Mouse (Mus musculus) forebrain, embryonic 10.5 days (tissue): Measurements from ENCODE around the gene Nedd9. TPM values are rescaled to one million over a fixed set of nuclear protein-coding genes. Genes with fewer than 3 reads are reported as not detected.

Source experiments
- DNase-seq: peaks from one replicate; pipeline ENCODE4 v3.0.0-alpha.2; 2017; ENCODE audit warnings: low spot score; ENCODE audit errors: extremely low spot score
- H3K27ac ChIP-seq: fragments of 300-500 bp; sonication (generic); 2 replicates; pipeline ENCODE4 v1.5.1; 2016; ENCODE audit warnings: mild to moderate bottlenecking
- H3K27me3 ChIP-seq: fragments of 300-500 bp; sonication (generic); 2 replicates; pipeline ENCODE4 v1.6.1; 2016; ENCODE audit warnings: mild to moderate bottlenecking; ENCODE audit not compliant: poor library complexity, severe bottlenecking
- H3K36me3 ChIP-seq: fragments of 300-500 bp; sonication (generic); replicated peaks from 2 replicates; pipeline ENCODE4 v1.6.1; 2016; ENCODE audit warnings: mild to moderate bottlenecking, moderate library complexity
- H3K4me1 ChIP-seq: fragments of 300-500 bp; sonication (generic); 2 replicates; pipeline ENCODE4 v1.6.1; 2016
- H3K4me3 ChIP-seq: fragments of 300-500 bp; sonication (generic); 2 replicates; pipeline ENCODE4 v1.5.1; 2016; ENCODE audit warnings: mild to moderate bottlenecking, moderate library complexity
- H3K9me3 ChIP-seq: fragments of 300-500 bp; sonication (generic); 2 replicates; pipeline ENCODE4 v1.6.1; 2016; ENCODE audit warnings: mild to moderate bottlenecking, moderate library complexity
- WGBS: fragments of 180-500 bp; shearing (Covaris S2); methylation state at CpG from one replicate; pipeline ENCODE4 v1.1.7; 2016; 5-methylcytosine and 5-hydroxymethylcytosine counted together
- polyA plus RNA-seq: library from polyadenylated mRNA; unstranded; fragments of >200 nt; fragmentation: Nextera tagmentation; extraction: Ambion mirVana; gene quantifications from 2 replicates; pipeline ENCODE4 v1.2.1, GENCODE M21; 2016

Gene Nedd9
- polyA plus RNA-seq, 1 experiment from 2014 or later = 18.4 TPM

DNA sequence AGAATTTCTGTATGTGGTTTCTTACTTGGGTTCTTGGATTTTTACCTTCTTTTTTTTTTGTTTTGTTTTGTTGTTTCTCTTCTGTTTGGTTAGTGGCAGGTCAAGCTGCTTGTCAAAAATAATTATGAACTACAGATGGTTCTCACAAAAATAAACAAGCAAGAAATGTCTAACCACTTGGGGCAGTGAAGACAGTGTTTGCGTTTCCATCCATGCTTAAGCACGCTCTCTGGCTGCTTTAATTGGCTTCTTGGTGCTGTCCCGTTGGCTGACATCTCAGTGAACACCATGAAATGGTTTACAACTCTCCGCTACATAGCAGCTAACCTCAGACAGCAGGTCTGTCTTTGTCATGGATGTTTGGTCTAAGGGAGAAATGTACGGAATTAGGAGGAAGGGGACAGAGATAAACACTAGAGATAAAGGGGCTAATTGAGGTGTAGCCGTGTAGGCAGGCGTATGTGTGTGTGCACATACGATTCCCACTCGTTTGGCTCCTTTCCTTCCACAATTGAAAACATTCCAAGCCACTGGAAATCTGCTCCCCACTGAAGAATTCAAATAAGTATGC, 2.6 kb upstream of the Nedd9 start:
- Histone ChIP-seq H3K27me3 (no peaks in the 10 kb centered on the region), H3K9me3 (no peaks in the 10 kb centered on the region), H3K27ac (no peak overlapping the region), H3K36me3 (no peaks in the 10 kb centered on the region), H3K4me1 (peaks cover 4% of the 10 kb centered on the region; the same call in 1 of the 2 replicates), H3K4me3 (no peak overlapping the region)
- WGBS = 85% methylated on average over 9 of the region's 9 CpGs
- DNase-seq = no peak

DNA sequence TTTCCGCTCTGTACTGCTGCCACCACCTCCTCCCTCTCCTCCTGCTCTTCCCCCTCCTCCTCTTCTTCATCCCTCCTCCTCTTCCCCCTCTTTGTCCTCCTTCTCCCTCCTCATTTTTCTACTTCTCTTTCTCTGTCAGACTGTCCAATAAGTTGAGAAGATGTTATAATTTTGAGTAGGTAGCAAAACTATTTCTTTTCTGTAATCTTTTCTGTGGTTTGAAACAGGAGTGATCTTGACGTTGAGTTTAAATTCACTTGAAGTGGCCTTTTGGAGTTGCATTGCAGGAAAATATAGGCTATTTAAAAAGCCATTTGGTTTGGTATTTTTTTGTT, 214 bp upstream of the Nedd9 start:
- H3K27ac ChIP-seq = peak overlapping the region; percentile 30; the same call in 1 of the 2 replicates
- no peak overlapping the region for H3K4me3 ChIP-seq
- H3K9me3 ChIP-seq = no peaks in the 10 kb centered on the region
- H3K36me3 ChIP-seq = no peaks in the 10 kb centered on the region
- peaks cover 15% of the 10 kb centered on the region for H3K4me1 ChIP-seq
- 94% methylated on average over 2 of the region's 2 CpGs for WGBS
- no peak for DNase-seq
- peaks cover 4% of the 10 kb centered on the region; the same call in 1 of the 2 replicates for H3K27me3 ChIP-seq

- Histone ChIP-seq H3K27me3 (peaks cover 14% of the 10 kb centered on the region; the same call in 1 of the 2 replicates), H3K4me1 (peaks cover 19% of the 10 kb centered on the region), H3K4me3 (no peak overlapping the region), H3K36me3 (no peaks in the 10 kb centered on the region), H3K27ac (0 out of 2 replicates have a peak overlapping the region, but pooled peaks have one; percentile 5), H3K9me3 (no peaks in the 10 kb centered on the region)
- DNase-seq = no peak
- 96% methylated on average over 7 of the region's 7 CpGs for WGBS
Observed at GRCm38 (mm10) chr13:41483966-41484365, 3.2 kb downstream of the Nedd9 start.

GRCm38 (mm10) chr13:41482408-41483011, 4.7 kb downstream of the Nedd9 start:
- peak overlapping the region; percentile 71 for H3K27ac ChIP-seq
- whole genome bisulfite sequencing = 18% methylated on average over 3 of the region's 3 CpGs
- no peaks in the 10 kb centered on the region for H3K9me3 ChIP-seq
- H3K4me3 ChIP-seq = no peak overlapping the region
- DNase-seq = peak; percentile 35
- H3K27me3 ChIP-seq = peaks cover 14% of the 10 kb centered on the region; the same call in 1 of the 2 replicates
- H3K36me3 ChIP-seq = no peaks in the 10 kb centered on the region
- H3K4me1 ChIP-seq = peaks cover 19% of the 10 kb centered on the region

- Histone ChIP-seq H3K4me3 (no peak overlapping the region), H3K9me3 (no peaks in the 10 kb centered on the region), H3K27ac (0 out of 2 replicates have a peak overlapping the region, but pooled peaks have one; percentile 4), H3K27me3 (peaks cover 14% of the 10 kb centered on the region; the same call in 1 of the 2 replicates), H3K4me1 (peaks cover 22% of the 10 kb centered on the region), H3K36me3 (no peaks in the 10 kb centered on the region)
- 81% methylated on average over 14 of the region's 15 CpGs for WGBS
- DNase-seq = no peak
Observed at GRCm38 (mm10) chr13:41479737-41480435, 7.3 kb downstream of the Nedd9 start.

DNA sequence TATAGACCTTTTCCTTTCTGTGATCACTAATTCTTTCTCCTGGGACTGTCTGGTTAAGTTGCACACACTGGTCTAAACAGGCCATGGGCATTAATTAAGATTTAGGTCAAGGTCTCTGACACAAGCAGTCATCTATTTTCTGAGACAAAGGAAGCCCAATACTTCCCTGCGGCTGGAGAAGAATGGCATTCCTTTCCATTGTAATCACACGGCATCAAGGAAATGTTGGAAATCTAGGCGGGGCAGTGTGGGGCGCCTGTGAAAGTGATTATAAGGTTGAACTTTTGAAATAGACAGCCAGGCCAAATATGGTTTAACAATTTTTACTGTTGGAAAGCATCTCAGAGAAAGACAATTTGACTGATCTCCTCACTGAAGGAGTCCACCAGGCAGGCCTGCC, 10.9 kb downstream of the Nedd9 start:
- Histone ChIP-seq H3K27ac (no peak overlapping the region), H3K4me3 (no peak overlapping the region), H3K9me3 (no peaks in the 10 kb centered on the region), H3K36me3 (no peaks in the 10 kb centered on the region), H3K4me1 (peaks cover 6% of the 10 kb centered on the region), H3K27me3 (0 out of 2 replicates have a peak, but pooled peaks cover 10% of the 10 kb centered on the region)
- WGBS = 49% methylated on average over 4 of the region's 4 CpGs
- no peak for DNase-seq

- Histone ChIP-seq H3K9me3 (no peaks in the 10 kb centered on the region), H3K27ac (no peak overlapping the region), H3K36me3 (no peaks in the 10 kb centered on the region), H3K27me3 (no peaks in the 10 kb centered on the region), H3K4me3 (no peak overlapping the region), H3K4me1 (peaks cover 6% of the 10 kb centered on the region)
- DNase-seq = no peak
- 90% methylated on average over 5 of the region's 5 CpGs for WGBS
Observed at GRCm38 (mm10) chr13:41474365-41474764, 12.8 kb downstream of the Nedd9 start.

- WGBS = 88% methylated on average over 4 of the region's 4 CpGs
- Histone ChIP-seq H3K27me3 (no peaks in the 10 kb centered on the region), H3K4me1 (peaks cover 6% of the 10 kb centered on the region), H3K4me3 (no peak overlapping the region), H3K36me3 (no peaks in the 10 kb centered on the region), H3K9me3 (no peaks in the 10 kb centered on the region), H3K27ac (no peak overlapping the region)
- no peak for DNase-seq
Observed at GRCm38 (mm10) chr13:41473504-41473903, 13.7 kb downstream of the Nedd9 start.

DNA sequence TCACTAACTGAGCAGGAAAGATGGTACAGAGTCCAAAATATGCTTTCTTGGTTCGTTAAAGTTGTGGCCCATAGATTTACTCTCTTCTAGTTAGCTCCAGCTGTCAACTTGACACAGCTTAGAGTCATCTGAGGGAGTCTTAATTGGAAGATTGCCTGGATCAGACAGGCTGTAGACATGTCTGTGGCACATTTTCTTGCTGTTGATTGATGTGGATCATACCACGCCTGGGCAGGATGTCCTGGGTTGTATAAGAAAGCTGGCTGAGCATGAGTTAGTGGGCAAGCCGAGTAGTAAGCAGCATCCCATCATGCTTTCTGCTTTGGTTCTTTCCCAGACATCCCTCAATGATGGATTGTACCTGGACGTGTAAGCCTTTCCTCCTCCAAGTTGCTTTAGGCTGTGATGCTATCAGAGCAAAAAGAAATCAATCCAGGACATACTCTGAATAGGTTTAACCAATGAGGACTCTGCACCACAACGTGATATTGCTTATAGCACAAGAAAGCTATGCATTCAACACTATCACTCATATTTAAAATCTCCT, 14.2 kb downstream of the Nedd9 start:
- Histone ChIP-seq H3K9me3 (no peaks in the 10 kb centered on the region), H3K27ac (no peak overlapping the region), H3K36me3 (no peaks in the 10 kb centered on the region), H3K4me3 (no peak overlapping the region), H3K27me3 (no peaks in the 10 kb centered on the region), H3K4me1 (peaks cover 6% of the 10 kb centered on the region)
- no peak for DNase-seq
- 85% methylated on average over 5 of the region's 5 CpGs for WGBS

- Histone ChIP-seq H3K36me3 (no peaks in the 10 kb centered on the region), H3K9me3 (no peaks in the 10 kb centered on the region), H3K27ac (no peak overlapping the region), H3K27me3 (no peaks in the 10 kb centered on the region), H3K4me1 (peaks cover 2% of the 10 kb centered on the region; the same call in 1 of the 2 replicates), H3K4me3 (no peak overlapping the region)
- WGBS = 84% methylated on average over 5 of the region's 5 CpGs
- no peak for DNase-seq
Observed at GRCm38 (mm10) chr13:41468277-41468676, 18.9 kb downstream of the Nedd9 start.

- Histone ChIP-seq H3K36me3 (no peaks in the 10 kb centered on the region), H3K27ac (no peak overlapping the region; the same call in 1 of the 2 replicates), H3K9me3 (no peaks in the 10 kb centered on the region), H3K4me3 (no peak overlapping the region), H3K27me3 (no peaks in the 10 kb centered on the region), H3K4me1 (peaks cover 2% of the 10 kb centered on the region; the same call in 1 of the 2 replicates)
- 75% methylated on average over 2 of the region's 2 CpGs for WGBS
- no peak for DNase-seq
Observed at GRCm38 (mm10) chr13:41467036-41467435, 20.1 kb downstream of the Nedd9 start.

DNA sequence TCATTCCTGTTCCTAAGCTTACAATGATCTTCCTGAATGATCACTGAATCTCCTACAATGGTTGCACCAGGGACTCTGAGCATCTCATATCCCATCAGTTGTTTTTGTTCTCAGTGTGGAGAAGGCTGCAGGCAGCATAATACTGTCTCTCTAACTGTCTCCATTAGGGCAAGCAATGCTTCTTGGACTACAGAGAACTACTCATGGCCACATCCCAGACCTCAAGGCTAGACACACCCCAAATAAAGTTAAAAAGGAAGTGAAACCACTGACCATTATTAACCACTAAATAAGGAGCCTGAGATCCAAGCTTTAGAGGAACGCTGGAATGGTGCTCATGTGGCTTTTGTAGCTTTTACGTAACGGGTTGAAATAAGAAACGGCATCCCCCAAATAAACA, 20.5 kb downstream of the Nedd9 start:
- peaks cover 2% of the 10 kb centered on the region; the same call in 1 of the 2 replicates for H3K4me1 ChIP-seq
- no peaks in the 10 kb centered on the region for H3K9me3 ChIP-seq
- H3K27me3 ChIP-seq = no peaks in the 10 kb centered on the region
- no peaks in the 10 kb centered on the region for H3K36me3 ChIP-seq
- no peak for DNase-seq
- H3K27ac ChIP-seq = peak overlapping the region; percentile 5; the same call in 1 of the 2 replicates
- no peak overlapping the region for H3K4me3 ChIP-seq
- WGBS = 87% methylated on average over 4 of the region's 4 CpGs

- Histone ChIP-seq H3K27me3 (no peaks in the 10 kb centered on the region), H3K36me3 (no peaks in the 10 kb centered on the region), H3K9me3 (no peaks in the 10 kb centered on the region), H3K27ac (no peak overlapping the region), H3K4me1 (peaks cover 2% of the 10 kb centered on the region; the same call in 1 of the 2 replicates), H3K4me3 (no peak overlapping the region)
- no peak for DNase-seq
- 96% methylated on average over 1 of the region's 1 CpGs for WGBS
Observed at GRCm38 (mm10) chr13:41466191-41466590, 21.0 kb downstream of the Nedd9 start.
